Mouse (Mus musculus) megakaryocyte, embryonic 14.5 days (primary cell): Measurements from ENCODE around the gene Hist1h4m.

Source experiments
- FLI1 ChIP-seq: IDR thresholded peaks from 2 replicates; pipeline ENCODE4 v1.6.1; 2012; ENCODE audit warnings: low read length, inconsistent platforms, mixed read lengths
- GATA1 ChIP-seq: IDR thresholded peaks from 3 replicates; pipeline ENCODE4 v1.6.1; 2012; ENCODE audit warnings: mixed read lengths, low read length, inconsistent platforms, borderline replicate concordance

DNA sequence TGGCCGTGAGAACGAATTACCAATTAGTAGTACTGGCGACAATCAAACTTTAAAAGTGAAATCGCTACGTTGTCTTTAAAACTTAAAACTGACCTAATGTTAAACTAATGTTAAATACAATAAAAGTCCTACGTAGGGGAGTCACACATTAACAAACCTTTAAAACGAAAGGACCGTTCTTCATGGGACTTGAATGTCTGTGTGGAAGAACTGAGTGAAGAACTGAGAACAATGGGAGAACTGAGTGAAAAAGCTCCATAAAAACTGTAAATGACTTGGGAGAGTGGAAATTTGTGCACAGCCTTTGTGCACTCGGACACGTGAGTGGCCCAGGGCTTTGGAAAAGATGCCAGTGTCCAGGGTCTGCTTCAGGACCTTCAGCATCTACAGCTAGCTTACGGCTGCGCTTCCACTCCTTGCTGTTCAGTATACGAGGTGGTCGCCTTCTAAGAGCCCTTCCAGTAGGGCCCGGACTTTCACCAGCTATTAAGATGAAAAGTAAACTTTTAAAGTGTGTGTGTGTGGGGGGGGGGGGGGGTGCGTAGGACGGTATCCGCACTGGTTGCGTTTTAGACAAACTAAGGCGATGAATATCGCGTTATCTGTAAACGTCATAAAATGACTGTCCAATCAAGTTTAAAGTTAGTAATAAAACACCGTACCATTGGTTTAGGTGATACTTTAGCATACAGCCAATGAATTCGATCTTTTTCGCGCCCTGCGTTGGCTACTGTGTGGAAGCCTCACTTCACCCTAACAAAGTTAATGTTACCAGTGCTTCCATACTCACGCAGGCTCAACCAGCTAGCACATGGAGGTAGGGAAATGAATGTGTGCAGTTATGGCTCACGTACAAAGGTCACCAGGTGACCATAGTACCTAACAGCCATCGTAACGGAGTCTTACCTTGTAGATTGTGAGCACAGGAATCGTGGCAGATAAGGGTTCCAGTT is 32.5 kb upstream of the Hist1h4m start:
- no peak for TF ChIP-seq GATA1
- TF ChIP-seq FLI1: no peak
